Mouse (Mus musculus): ENCODE measurements around the gene Opn4.
A peak's percentile ranks its signal among the peaks of the same experiment; 100 is the strongest.

The Opn4 gene

DNA sequence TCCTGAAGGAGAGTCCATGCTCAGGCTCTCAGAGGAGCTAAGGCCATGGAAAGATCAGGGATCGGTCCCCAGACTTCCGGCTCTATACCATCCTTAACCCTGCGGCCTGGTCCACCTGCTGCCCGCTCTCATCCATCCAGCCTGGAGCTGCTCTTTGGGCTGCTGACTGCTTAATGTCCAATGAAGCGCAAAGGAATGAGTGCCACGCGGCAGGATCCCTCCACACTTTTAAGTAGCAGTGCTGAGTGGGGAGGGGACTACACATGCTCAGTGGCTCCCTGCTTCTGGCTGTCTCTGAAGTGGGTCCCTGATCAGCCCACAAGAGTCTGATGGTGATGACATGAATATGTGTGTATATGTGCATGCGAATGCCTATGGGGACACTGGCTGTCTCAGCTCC lies at the start of gene Opn4:
Gene Opn4, minus strand, starts transcription at position 202 of the 400 bp plus-strand sequence.
- no peak for DNase-seq (ENCODE audit: low spot score in 2 of 2)

DNA sequence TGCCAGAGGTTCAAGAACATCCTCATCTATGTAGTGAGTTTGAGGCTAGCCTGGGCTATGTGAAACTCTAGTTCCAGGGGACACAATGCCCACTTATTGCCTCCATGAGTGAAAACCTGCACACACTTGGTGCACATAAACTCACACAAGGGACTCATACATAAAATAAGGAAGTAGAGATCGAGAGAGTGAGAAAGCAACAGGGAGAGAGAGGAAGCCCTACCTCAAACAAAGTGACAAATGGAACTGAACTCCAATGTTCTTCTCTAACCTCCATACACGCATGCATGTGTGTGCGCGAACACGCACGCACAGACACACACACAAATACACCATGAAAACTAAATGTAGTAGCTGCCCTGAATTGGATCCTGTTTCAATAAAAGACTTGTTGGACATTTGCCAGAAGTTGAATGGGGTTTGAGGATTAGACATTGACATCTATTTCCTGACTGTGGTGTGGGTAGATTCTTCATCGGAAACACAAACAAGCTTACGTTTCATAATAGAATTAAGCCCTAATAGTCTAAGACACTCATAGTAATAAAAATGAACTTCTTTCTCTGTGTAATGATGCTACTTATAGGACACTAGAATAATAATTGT lies 48.0 kb upstream of the Opn4 start:
- no peak for DNase-seq (ENCODE audit: low spot score in 2 of 2)

DNA sequence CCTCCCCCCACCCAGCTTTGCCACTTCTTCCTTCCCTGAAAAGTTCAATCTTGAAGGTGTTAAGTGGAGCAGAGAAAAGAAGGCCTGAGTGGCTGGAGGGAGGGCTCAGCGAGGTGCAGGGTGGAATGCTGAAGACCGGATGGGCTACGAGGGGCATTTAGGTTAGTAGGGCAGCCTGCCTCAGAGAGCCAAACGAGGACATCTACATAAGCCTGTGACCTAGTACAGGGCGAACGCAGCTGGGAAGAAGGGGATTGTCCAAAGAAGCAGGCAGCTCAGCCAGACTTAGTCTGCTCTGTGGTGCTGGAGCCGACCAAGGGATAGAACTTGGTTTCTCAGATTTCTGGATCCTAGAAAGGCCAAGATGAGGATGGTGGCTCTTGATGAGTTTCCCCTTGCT lies 44.2 kb upstream of the Opn4 start:
- no peak for DNase-seq (ENCODE audit: low spot score in 2 of 2)

DNA sequence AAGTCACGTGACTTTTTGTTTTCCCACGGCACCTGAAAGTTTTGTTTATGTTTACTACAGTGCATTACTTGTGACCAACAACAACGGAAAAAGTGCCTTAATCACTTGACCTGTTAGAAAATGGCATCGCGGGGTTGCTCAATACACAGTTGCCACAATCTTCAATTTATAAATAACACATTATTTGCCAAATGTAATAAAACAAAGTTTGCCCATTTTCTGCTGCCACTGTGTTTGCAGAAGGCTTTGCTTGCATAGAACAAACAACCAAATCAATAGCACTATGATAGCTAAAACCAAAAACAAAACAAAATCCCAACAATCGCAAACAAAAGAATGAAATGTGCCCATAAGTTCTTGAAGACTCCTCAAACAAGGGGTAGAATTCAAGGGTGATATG lies 35.8 kb upstream of the Opn4 start:
- DNase-seq (ENCODE audit: low spot score in 2 of 2): no peak

DNA sequence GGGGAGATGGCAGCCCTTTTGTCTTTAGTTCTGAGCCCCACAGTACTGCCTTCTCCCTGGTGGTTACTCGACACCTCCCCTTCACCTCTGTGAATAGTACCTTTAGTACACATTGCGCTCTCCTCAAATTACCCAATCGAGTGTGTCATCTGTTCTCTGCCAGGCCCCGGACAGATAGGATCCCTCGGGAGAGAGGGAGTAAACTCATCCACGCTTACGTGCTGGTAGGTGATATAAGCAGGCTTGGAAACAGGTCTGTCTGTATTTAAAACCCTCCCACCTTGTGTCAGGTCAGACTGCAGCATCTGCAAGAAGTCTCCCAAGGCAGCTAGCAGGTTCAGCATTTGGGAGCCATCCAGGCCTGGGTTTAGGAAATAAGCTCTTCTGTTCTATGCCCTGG lies 35.2 kb upstream of the Opn4 start:
- no peak for DNase-seq (ENCODE audit: low spot score in 2 of 2)

DNA sequence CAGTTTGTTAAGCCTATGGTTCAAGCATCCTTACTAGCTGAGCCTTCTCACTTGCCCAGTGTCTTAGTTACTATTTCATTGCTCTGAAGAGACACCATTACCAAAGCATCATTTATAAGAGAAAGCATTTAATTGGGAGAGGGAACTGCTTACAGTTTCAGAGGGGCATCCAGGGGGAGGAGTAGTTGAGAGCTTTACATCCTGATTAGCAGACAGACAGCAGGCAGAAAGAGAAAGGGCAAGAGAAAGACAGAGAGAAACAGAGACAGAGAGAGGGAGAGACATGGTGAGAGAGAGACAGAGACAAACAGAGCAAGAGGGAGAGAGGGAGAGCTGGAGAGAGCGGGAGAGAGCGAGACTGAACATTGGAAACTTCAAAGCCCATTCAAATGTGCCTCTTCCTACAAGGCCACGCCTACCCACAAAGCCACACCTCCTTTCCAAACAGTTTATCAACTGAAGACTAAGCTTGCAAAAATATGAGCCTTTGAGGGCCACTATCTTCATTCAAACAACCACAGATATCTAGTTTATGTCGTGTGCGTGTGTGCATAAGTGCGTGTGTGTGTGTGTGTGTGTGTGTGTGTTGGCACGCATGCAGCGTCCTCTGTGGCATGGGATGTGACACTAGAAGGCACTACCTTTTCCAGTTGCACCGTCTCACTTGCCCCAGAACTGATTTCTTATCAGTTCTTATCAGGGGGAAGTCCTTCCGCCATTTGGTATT lies 32.9 kb upstream of the Opn4 start:
- no peak for DNase-seq (ENCODE audit: low spot score in 2 of 2)

DNA sequence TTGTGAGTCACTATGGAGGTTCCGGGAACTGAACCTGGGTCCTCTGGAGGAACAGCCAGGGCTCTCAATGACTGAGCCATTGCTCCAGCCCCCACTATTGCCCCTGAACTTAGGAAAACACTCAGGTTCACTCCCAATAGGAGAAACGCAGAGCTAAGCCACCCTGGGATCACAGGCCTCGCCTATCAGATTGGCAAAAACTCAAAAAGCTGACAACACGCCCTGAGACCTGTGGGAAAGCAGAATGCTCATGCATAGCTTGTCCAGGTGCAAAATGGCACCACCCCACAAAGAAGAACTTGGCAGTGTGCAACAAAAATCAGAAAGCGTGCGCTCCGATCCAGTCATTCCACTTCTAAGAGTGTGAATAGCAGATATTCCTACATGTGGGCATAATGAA lies 26.9 kb upstream of the Opn4 start:
- DNase-seq (ENCODE audit: low spot score in 2 of 2): no peak

DNA sequence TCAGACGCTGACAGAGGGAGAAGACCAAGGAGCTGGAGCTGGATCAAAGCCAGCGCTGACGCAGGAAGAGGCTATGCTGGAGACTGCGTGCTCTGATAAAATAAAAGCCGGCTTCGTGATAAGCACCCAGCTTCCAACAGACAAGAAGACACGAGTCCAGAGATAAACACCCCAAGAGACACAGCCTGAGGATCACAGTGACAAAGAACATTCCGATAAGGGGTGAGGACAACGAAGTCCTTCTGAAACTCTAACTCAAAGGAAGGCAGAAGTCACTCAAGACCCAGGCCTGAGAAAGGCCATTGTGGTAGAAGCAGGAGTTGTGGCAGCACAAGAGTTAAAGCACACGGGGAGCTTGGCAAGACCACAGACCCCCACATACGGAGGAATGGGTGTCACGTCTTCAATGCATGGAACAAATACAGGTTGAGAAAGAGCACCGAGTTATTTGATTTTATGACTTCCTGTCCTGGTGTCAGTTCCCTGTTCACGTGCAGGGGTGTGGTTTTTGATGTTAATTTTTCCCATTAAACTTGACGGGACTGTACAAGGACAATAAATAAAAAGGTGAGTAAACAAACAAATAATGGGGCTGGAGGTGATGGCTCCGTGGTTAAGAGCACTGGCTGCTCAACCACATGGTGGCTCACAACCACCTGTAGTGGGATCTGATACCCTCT lies 23.7 kb upstream of the Opn4 start:
- DNase-seq (ENCODE audit: low spot score in 2 of 2): no peak

DNA sequence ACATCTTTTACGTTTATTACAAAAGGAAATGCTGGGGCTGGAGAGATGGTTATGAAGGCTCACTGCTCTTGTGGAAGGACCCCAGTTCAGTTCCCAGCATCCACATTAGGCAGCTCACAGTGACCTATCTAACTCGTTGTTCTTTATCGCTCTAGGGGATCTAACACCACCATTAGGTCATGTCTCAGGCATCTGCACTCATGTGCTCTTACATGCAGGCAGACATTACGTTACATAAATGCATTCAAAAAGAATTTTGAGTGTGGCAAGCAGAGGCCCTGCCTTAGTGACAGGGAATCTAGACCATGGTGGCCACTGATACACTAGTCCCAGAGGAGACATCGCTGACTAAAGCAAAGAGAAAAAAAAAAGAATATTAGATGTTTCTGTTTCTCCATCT lies 23.1 kb upstream of the Opn4 start:
- no peak for DNase-seq (ENCODE audit: low spot score in 2 of 2)

DNA sequence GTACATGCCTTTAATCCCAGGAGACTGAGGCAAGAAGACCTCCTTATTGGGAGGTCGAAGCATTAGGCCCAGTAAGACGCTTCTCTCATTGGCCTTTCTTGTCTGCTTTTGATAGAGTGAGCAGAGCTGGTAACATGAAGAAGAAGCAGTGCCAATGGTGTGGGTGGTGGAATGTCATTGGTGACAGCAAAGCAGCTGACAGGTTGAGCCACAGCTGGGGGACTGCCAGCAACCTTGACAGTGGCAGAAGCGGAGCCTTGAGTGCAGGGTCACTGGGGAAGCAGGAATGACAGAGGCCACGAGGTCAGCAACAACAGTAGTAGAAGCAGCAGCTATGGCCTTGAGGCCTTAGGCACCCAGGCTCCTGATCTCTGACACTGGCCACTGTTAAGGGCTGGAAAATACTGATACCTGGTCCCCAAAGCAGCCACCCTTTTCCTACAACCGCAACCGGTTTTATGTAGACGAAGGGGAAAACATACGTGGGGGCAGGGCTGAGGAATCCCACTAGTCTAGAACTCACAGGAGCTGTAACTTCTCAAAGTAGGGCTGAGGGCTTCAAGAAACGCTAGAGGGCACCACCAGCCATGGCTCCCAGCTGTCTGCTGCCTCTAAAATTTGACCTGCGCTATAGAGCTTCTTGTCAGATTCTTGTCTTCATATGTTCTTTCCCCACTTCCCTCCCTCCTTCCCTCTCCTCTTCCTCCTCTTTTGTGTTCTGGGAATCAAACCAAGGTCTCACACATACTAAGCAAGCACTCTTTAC lies 20.9 kb upstream of the Opn4 start:
- no peak for DNase-seq (ENCODE audit: low spot score in 2 of 2)

DNA sequence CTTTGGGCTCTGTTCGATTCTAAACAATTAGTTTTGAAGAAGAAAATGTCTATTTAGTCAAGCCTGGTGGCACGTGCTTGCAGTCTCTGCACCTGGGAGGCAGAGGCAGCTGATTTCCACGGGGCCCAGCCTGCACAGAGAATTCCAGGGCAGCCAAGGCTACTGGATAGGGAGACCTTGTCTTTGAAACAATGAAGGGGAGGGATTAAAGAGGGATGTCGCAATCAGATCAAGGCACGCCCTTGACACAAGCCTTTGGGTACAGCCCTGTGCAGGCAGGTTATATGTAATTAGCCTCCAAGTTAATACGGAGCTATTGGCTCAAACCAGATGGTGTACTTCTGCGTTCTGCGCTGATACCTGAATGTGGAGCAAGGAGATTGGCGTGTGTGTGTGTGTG lies 18.9 kb upstream of the Opn4 start:
- DNase-seq (ENCODE audit: low spot score in 2 of 2): no peak

DNA sequence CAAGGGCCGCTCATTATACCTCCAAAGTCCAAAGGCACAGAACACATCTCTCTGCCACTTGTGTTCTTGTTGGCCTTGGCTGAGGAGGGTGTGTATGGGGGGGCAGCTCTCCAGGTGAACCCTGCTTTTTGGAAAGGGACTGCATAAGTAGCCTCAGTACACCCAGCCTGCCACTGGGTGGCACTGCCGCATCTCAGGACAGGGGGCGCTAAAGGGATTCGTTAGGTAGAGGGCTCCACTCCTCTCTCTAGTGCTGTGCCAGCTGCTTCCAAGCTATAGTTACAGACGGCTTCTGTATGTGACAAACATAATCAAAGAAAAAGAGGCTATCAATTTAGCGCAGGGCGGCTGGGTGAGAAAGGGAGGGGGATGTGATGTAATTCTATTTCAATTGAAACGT lies 16.9 kb upstream of the Opn4 start:
- peak; percentile 64 to 74 for DNase-seq (ENCODE audit: low spot score in 2 of 2)

DNA sequence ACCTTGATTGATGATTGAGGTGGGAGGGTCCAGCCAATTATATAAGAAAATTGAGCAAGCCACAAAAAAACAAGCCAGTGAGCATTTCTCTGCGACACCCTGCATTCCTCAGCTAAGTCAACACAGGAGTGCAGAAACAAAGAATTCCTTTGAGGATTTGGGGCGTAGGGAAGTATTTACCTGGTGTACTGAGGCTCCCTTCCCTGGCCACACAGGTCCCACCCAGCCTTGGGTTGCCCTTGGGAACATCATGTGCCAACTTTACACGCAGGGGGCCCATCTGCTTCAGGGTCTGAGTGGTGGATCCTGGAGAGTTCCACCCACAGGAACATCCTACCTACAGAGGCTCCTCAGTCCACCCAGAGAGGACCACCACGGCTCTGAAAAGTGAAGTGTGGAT lies 15.7 kb upstream of the Opn4 start:
- DNase-seq (ENCODE audit: low spot score in 2 of 2): no peak

DNA sequence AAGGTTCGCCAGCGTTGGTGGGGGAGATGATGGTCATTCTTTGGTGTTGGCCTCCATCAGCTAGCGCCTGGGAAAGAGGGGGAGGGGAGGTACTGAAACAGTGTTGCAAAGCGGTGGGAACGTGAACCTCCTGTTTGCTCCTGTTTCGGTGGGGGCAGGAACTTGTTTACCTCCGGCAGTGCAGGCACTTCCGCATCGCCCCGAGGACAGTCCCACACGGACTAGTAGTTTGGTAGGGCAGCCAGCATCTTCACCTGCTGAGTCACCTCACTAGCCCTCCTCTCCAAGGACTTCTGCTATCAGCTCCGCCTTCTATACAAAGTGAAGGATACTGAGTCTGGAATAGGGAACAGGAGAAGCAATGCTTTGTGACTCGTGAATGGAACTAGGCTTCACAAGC lies 15.1 kb upstream of the Opn4 start:
- DNase-seq (ENCODE audit: low spot score in 2 of 2): peak; percentile 7 to 8

DNA sequence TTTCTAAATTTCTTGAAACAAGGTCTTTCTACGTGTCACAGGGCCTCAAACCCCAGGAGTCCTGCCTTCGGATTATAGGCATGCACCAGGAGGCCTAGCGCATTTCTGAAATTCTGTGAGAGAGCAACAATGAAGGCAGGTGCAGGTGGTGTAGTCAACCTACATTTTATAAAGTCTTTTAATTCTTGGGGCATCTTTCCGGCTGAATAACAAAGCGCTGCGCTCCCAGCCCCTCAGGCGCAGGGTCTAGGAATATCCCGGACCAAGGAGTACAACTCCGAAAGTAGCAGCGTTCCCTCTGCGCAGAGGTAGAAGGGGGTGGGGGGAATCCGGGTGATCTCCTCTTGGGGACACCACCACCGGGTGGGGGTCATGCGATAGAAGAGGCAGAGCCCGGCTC lies 14.6 kb upstream of the Opn4 start:
- DNase-seq (ENCODE audit: low spot score in 2 of 2): no peak

DNA sequence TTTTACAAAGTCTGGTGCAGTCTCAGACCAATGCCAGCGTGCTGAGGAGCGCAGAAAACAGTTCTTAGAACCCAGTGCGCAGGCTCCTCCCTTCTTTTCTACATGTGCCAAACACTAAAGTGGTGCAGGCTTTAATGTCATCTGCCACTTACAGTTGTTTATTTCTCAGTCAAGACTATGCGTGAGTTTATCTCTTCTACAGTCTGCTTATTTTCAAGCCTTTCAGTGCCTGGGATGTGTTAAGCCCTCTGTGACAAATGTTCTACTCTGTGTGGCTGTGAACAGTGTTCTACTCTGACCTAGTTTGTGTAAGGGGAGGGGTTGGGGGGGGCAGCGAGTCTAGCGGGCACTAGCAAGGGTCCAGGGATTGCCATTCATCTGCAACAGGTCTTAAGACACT lies 13.6 kb upstream of the Opn4 start:
- no peak for DNase-seq (ENCODE audit: low spot score in 2 of 2)

DNA sequence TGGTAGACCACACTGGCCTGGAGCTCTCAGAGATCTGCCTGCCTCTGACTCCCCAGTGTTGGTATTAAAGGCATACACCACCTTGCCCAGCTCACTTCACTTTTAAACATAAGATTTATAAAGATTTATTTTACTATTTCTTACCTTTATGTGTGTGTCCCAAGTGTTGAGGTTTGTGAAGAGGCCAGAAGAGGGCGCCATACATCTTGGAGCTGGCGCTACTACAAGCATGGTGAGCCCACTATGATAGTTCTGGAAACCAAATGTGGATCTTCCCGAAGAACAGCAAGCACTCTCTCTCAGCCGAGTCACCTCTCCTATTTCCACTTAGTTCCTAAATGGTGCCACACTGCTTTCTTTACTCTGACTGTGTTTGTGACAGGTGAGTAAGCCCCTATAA lies 12.3 kb upstream of the Opn4 start:
- DNase-seq (ENCODE audit: low spot score in 2 of 2): peak in 1 of 2 experiments; percentile 8

DNA sequence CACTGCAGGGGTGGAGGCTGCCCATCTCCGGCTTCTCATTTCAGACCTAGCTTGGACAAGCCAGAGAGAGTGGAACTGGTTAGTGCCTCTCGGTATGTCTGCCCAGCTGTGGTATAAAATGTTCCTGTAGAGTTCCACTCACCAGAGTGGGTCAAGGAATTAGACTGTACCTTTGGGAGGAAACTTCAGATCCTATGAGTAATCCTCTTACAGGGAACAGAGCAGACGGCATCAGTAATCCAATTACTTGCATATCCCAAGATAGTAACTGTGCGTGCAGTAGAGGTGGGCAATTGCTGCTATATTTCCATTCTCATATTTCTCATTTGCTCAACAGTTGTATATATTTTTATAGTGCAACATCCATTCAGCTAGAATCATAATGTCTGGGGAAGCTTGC lies 11.6 kb upstream of the Opn4 start:
- DNase-seq (ENCODE audit: low spot score in 2 of 2): no peak

DNA sequence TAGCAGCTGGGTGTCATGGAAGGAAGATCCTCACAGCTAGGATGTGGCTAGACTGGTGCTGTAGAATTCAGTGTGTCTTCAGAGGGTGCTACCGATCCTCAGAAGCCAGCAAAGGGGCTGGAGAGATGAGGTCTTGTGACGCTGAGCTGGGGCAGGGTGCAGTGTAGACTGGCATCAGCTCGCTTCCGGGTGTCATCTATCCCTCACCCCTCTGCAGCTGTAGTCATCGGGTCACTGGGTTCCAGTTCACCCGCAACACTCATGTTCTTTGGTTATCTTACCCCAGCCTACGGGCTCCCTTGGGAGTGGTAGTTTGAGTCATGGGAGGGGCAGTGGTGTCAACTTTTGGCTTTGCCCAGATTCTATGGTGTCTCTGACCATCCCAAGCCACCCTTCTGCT lies 2.0 kb upstream of the Opn4 start:
- no peak for DNase-seq (ENCODE audit: low spot score in 2 of 2)

DNA sequence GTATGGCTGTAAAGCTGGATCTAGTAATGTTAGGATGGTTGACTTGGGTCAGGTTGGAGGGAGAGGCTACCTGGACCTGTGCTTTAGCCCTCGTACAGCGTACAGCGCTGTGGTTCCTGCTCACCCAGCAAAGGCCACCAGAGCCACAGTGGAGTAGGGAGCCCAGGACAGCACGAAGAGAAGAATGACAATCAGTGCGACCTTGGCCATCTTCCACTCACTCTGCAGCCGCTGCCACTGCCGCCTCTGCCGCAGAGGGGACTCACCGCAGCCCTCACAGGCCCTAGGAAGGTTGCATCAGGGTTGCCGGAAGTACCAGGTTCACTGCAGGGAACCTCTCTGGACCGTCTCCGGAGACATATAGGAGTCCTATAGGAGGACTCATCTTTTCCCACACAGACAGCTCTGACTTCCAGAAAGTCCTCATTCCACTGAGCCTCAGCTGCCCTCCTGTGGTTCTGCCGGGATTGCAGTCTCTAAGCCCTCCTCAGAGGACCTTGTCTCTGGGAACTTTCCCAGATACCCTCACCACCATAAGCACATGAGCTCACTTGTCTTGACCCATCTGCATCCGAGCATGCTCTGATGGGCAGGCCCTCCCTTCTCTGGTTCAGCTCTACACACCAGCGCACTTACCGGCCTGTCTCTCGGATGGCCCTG lies 4.2 kb downstream of the Opn4 start:
- DNase-seq (ENCODE audit: low spot score in 2 of 2): no peak

DNA sequence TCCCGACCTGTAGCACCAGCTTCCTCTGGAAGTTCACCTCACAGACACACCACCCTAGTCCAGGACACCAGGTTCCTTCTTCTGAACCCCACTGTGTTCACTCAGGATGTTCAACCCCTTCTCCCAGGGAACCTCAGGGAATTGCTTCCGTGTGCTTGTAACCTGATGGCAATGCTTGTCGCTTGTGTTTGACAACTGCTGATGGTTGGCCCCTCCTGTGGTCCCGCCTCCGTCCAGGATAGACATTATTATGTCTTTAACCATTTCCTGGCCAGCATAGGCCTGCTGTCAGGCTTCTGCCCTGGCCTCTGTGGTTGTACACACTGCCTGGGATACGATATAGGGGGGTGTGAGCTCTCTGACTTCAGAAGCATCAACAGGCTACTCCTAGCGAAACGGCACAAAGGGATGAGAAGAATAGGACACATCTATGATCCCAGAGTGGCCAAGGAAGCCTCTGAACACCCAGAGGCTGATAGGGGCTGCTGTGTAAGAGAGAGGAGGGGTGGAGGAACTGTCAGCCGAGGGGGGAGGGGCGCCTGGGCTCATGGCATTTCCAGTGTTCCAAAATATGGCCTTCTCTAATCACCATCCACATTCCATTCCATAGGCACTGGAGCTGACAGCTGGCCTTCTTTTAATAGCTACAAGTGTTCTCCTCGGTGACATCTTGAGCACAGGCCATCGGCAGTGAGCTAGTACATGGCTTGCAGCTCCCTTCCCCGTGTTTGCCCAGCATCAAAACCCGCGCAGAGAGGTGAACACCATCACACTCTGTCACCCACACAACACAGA lies 8.0 kb downstream of the Opn4 start:
- no peak for DNase-seq (ENCODE audit: low spot score in 2 of 2)
